Mouse (Mus musculus) lung, postnatal 0 days (tissue): ENCODE measurements at regions not wholly inside any gene's neighbourhood (a gene's known extent, or its start where the extent isn't known, plus 50 kb on each side); places are given as distances from the start of the nearest gene placed in this dataset.
"Not testable (repeated sequence)": the region's sequence is repeated elsewhere in the genome, so short reads cannot be mapped to it uniquely, and the experiment has no call there.

Source experiments
- CTCF ChIP-seq: IDR thresholded peaks from 2 replicates; pipeline ENCODE4 v1.5.1; 2016; ENCODE audit warnings: antibody characterized with exemption, mild to moderate bottlenecking
- EP300 ChIP-seq: IDR thresholded peaks from 2 replicates; pipeline ENCODE4 v1.6.1; 2016; ENCODE audit warnings: antibody characterized with exemption, mild to moderate bottlenecking, control low read depth

- TF ChIP-seq CTCF, EP300: not testable (repeated sequence)
Measured at GRCm38 (mm10) chr3:54585781-54586180, 106.8 kb upstream of the Supt20 start.
